Mouse (Mus musculus) ES-E14 (cell line): ENCODE measurements around the gene Adamtsl3.

Experiments used
- CHD2 ChIP-seq: IDR thresholded peaks from 2 replicates; pipeline ENCODE4 v1.6.1; 2014; ENCODE audit warnings: mild to moderate bottlenecking, low read depth, low read length, inconsistent platforms
- HCFC1 ChIP-seq: IDR thresholded peaks from 2 replicates; pipeline ENCODE4 v1.6.1; 2012; ENCODE audit warnings: low read length, inconsistent platforms, borderline replicate concordance; ENCODE audit not compliant: insufficient read depth
- MAFK ChIP-seq: IDR thresholded peaks from 2 replicates; pipeline ENCODE4 v1.6.1; 2014; ENCODE audit warnings: mild to moderate bottlenecking, low read depth, low read length, inconsistent platforms; ENCODE audit not compliant: insufficient read depth
- ZC3H11A ChIP-seq: IDR thresholded peaks from 2 replicates; pipeline ENCODE4 v1.6.1; 2012; ENCODE audit warnings: low read depth, mild to moderate bottlenecking, inconsistent platforms, low read length, borderline replicate concordance
- ZNF384 ChIP-seq: IDR thresholded peaks from 2 replicates; pipeline ENCODE4 v1.6.1; 2012; ENCODE audit warnings: low read depth, low read length, inconsistent platforms

- TF ChIP-seq HCFC1 = no peak
- no peak for TF ChIP-seq MAFK
- no peak for TF ChIP-seq CHD2
- no peak for TF ChIP-seq ZNF384
- TF ChIP-seq ZC3H11A = no peak
Measured at GRCm38 (mm10) chr7:82464364-82464763, 128.9 kb downstream of the Adamtsl3 start.
